Mouse (Mus musculus) brain, embryonic 14.5 days (tissue): ENCODE data around the gene Camkk2.

Experiments used
- CTCF ChIP-seq: fragments of 200-500 bp; IDR thresholded peaks from 2 replicates; pipeline ENCODE4 v1.5.1; 2012; ENCODE audit warnings: inconsistent platforms, mild to moderate bottlenecking, moderate library complexity, borderline replicate concordance; ENCODE audit not compliant: insufficient read depth, insufficient read length; ENCODE audit errors: extremely low read depth
- POLR2A ChIP-seq: fragments of 200-500 bp; IDR thresholded peaks from 2 replicates; pipeline ENCODE4 v1.6.1; 2012; ENCODE audit warnings: mild to moderate bottlenecking, inconsistent platforms, borderline replicate concordance; ENCODE audit not compliant: poor library complexity, insufficient read depth, insufficient read length, severe bottlenecking; ENCODE audit errors: extremely low read depth

GRCm38 (mm10) chr5:122823976-122824375 lies 44.8 kb upstream of the Camkk2 start:
- no peak for TF ChIP-seq POLR2A
- TF ChIP-seq CTCF, result no peak
